Mouse (Mus musculus) adrenal gland, postnatal 14 days (tissue): Measurements from ENCODE around the gene Mrpl22. TPM values are rescaled to one million over a fixed set of nuclear protein-coding genes. Genes with fewer than 3 reads are reported as not detected.
"Not testable (repeated sequence)": the region's sequence is repeated elsewhere in the genome, so short reads cannot be mapped to it uniquely, and the experiment has no call there.

Experiments used
- DNase-seq: peaks from one replicate; pipeline ENCODE4 v3.0.0; 2021; ENCODE audit warnings: mixed read lengths
- total RNA-seq: library from RNA; stranded (reverse); gene quantifications from 2 replicates; pipeline ENCODE4 v1.2.3, GENCODE M21; 2021

Mrpl22 gene
- total RNA-seq, 1 experiment from 2014 or later, result 77.2 TPM

GRCm38 (mm10) chr11:58228021-58228420 lies 56.6 kb downstream of the Mrpl22 start:
- DNase-seq, result not testable (repeated sequence)

Other genes with a start within 250 kb of the Mrpl22 start
- gene Larp1, start 162.6 kb upstream of the Mrpl22 start, total RNA-seq, result 95.5 and 95.9 TPM in 2 replicates
- gene Gm12248, start 78.5 kb upstream of the Mrpl22 start, total RNA-seq, result 0.26 and 0.30 TPM in 2 replicates
- 45.4 and 49.8 TPM in 2 replicates for gene Cnot8, start 67.5 kb upstream of the Mrpl22 start, total RNA-seq
- gene Gemin5, start 3.1 kb upstream of the Mrpl22 start, total RNA-seq, result 20.2 and 23.4 TPM in 2 replicates
- gene Igtp, start 27.9 kb downstream of the Mrpl22 start, total RNA-seq, result 8.5 and 8.9 TPM in 2 replicates
- 7.1 and 9.2 TPM in 2 replicates for gene Irgm2, start 28.0 kb downstream of the Mrpl22 start, total RNA-seq
- gene 4930438A08Rik, start 103.1 kb downstream of the Mrpl22 start, total RNA-seq, result not detected in 2 replicates
- gene Zfp692, start 135.4 kb downstream of the Mrpl22 start, total RNA-seq, result 9.1 and 9.3 TPM in 2 replicates
- gene Zfp672, start 158.7 kb downstream of the Mrpl22 start, total RNA-seq, result 56.7 and 59.3 TPM in 2 replicates
- 38.5 and 47.5 TPM in 2 replicates for gene Sh3bp5l, start 159.1 kb downstream of the Mrpl22 start, total RNA-seq
- not detected in 2 replicates for gene Lypd8, start 207.4 kb downstream of the Mrpl22 start, total RNA-seq
- gene 1810065E05Rik, start 249.4 kb downstream of the Mrpl22 start, total RNA-seq, result not detected in 2 replicates